Mouse (Mus musculus) neural tube, embryonic 10.5 days (tissue): ENCODE data around the gene Zfp874a.
"Not testable (repeated sequence)": the region's sequence is repeated elsewhere in the genome, so short reads cannot be mapped to it uniquely, and the experiment has no call there.

Experiments
- DNase-seq: peaks from one replicate; pipeline ENCODE4 v3.0.0-alpha.2; 2017; ENCODE audit warnings: low spot score; ENCODE audit errors: extremely low spot score

Gene Zfp874a

GRCm38 (mm10) chr13:67451172-67452020 lies at the start of gene Zfp874a:
TSS of gene Zfp874a (minus strand) at chr13:67451624.
- peak; percentile 71 for DNase-seq

- DNase-seq = no peak
Measured at GRCm38 (mm10) chr13:67500908-67501307, 49.5 kb upstream of the Zfp874a start.

- DNase-seq = peak; percentile 77
Measured at GRCm38 (mm10) chr13:67500084-67500719, 48.8 kb upstream of the Zfp874a start, which contains the start of gene Zfp58. TSS of gene Zfp58 (minus strand) at chr13:67500555.

GRCm38 (mm10) chr13:67495631-67496030 lies 44.2 kb upstream of the Zfp874a start:
- no peak for DNase-seq

DNA sequence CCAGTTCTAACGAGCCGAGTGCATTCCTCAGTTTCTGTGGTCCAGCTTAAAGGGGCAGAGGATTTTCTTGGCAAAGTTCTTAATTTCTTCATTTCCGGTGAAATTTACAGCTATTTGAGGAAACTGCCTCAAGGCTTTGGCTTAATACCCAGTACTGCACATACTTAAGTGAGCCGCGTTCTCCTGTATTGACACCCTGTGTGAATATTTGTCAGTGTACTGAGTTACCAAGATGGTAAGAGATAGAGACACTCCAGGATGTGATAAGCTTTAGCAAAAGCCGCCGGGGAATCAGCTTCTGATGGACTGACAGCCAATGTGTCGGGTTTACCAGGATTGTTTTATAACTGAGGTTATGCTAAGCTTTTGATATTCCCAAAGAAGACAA lies 33.0 kb upstream of the Zfp874a start:
- DNase-seq = peak; percentile 13

- peak; percentile 72 for DNase-seq
Measured at GRCm38 (mm10) chr13:67483625-67484423, 32.4 kb upstream of the Zfp874a start, which contains the start of gene Zfp874b. TSS of gene Zfp874b (minus strand) at chr13:67484258.

DNA sequence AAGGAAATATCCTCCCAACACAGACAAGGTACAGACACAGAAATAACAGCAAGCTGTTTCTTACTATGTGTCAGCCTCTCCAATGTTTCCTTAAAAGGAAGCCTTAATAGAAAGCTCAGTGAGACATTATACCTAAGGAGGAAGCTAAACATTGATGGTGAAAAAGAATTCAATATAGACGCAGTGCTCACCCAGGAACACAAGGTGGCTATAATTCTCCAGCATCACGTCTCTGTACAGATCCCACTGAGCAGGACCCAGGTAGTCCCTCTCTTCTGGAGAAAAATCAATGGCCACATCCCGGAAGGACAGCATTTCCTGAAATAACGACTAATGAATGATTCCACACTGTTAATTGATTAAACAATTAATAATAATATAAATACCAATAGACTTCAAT lies 30.1 kb upstream of the Zfp874a start:
- no peak for DNase-seq

- DNase-seq = no peak
Measured at GRCm38 (mm10) chr13:67469274-67469673, 17.9 kb upstream of the Zfp874a start.

GRCm38 (mm10) chr13:67463506-67464185 lies 12.2 kb upstream of the Zfp874a start:
- DNase-seq = not testable (repeated sequence)

- DNase-seq = no peak
Measured at GRCm38 (mm10) chr13:67452021-67452309, 541 bp upstream of the Zfp874a start.

- DNase-seq = not testable (repeated sequence)
Measured at GRCm38 (mm10) chr13:67437095-67437494, 14.3 kb downstream of the Zfp874a start.

- DNase-seq = no peak
Measured at GRCm38 (mm10) chr13:67428116-67428515, 23.3 kb downstream of the Zfp874a start.

DNA sequence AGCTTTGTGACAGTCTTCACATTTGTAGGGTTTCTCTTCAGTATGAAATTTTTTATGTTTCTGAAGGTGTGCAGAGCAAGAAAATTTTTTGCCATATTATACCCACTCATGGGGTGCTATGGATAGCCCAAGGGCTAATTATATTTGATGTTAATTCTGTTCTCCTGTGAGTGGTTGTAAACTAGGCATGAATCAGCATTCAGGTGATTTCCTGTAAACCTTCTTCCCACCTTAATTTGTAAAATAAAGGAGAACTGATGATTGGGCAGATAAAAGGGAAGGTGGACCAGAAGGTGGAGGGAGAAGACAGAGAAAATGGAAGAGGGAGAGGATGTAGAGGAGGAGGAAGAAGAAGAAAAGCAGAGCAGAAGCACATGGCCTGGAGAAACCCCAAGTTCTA lies 25.7 kb downstream of the Zfp874a start:
- not testable (repeated sequence) for DNase-seq

DNA sequence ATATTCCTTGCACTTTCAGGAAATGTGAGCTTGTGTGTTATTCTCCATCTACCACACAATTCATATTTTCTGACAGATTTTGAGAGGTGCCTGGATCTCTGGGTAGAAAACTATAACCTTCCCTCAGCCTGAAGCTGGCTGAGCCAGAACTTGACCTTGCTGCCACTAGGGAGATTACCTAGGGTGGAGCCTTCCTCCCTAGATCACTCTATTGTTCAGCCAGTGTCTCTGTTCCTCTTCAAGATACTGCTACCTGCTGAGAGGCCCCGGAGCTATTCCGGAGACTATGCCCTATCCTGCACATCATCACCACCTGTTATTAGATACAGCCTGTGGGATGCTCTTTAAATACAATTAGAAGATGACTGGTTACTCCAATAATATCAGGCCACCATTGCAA lies 28.9 kb downstream of the Zfp874a start:
- DNase-seq = not testable (repeated sequence)

DNA sequence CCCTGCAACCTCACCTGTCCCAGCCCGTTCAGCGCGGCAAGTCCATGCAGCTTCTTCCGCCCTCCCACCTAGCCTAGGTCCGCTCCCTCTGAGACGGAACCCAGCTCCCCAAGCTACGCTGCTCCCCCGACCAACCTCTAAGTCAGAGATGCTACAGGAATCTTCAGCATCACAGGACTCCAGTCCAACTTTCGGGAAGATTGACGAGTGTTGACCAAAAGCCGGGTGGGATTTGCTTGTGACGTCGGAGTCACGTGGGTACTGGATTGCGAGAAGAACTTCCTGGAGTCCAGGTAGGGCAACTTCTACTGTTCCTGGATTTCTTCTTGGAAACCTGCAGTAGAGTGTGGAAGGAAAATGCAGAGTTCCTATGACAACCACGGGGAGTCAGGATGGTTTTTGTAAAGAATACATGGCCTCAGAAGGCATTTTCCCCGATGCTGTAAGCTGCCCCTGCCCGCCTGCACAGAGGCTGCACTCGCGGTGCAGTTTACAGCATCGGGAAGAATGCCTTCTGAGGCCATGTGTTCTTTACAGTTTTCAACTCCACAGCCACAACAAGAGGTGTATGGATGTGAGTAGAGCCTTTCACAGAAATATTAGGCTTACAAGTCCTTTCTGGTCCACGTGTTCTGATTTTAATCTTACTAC lies 30.1 kb downstream of the Zfp874a start, which contains the start of gene Zfp459:
TSS of gene Zfp459 (minus strand) at position 212 of the 651 bp plus-strand sequence.
- peak; percentile 74 for DNase-seq

DNA sequence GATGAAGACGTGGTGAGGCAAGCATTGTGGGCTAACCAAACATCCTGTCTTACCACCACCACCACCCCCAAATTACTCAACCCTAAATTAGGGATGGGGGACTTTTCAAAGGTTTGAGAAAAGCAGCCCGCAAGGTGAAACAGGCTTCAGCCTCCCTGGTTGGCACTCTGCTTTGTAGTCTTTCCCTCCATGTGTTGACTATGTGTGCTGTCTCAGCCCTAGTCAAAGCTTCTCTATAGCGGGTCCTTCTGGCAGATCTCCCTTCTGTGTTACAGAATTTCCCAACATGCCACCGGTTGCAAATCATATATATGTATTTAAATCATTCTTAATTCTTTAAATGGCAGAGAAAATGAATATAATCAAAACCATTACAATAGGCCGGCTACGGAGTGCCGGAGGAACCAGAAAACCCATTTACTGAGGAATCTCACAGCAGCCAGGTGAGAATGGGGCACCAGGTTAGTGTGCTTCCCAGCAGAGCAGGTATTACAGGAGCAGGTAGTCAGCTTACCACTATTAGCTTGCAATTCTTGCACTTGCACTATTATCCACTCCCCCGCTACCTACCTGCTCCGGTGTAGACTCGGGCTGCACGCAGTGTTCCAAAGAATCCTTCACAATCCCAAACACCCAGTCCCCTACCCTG lies 30.7 kb downstream of the Zfp874a start:
- no peak for DNase-seq

DNA sequence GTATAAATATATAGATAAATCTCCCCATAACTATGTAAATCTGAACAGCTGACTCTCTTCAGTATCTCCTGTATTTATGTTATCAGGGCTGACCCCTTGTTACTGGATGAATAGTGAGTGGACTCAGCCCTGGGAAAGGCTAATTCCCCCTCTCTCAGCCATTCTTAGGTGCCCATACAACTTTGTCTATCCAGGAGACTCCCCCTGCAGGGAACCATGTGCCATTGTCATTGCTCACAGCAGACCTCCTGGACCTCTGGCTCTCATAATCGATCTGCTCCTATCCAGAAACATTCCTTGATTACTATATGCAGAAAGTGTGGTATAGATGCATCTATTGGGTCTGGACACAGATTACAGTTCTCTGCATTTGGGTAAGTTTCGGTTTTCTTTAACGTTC lies 34.6 kb downstream of the Zfp874a start:
- no peak for DNase-seq

- DNase-seq = no peak
Measured at GRCm38 (mm10) chr13:67415759-67416158, 35.7 kb downstream of the Zfp874a start.

- not testable (repeated sequence) for DNase-seq
Measured at GRCm38 (mm10) chr13:67413634-67414033, 37.8 kb downstream of the Zfp874a start.
